Mouse (Mus musculus) cerebellum, adult 2 months (tissue): ENCODE measurements around the gene Ccdc34. TPM values are rescaled to one million over a fixed set of nuclear protein-coding genes. Genes with fewer than 3 reads are reported as not detected.

Experiments used
- DNase-seq, 2 experiments: peaks; one replicate each; pipeline ENCODE4 v3.0.0; 2021
- H3K27ac ChIP-seq: fragments of 200-500 bp; 2 replicates; pipeline ENCODE4 v1.5.1; 2012; ENCODE audit warnings: low read length, control low read depth, inconsistent platforms; ENCODE audit not compliant: insufficient read depth
- H3K27me3 ChIP-seq: fragments of 200-500 bp; 2 replicates; pipeline ENCODE4 v1.6.1; 2012; ENCODE audit warnings: inconsistent platforms, mild to moderate bottlenecking, low read length, moderate library complexity; ENCODE audit not compliant: control insufficient read depth, insufficient read depth
- H3K4me1 ChIP-seq: fragments of 200-500 bp; 2 replicates; pipeline ENCODE4 v1.6.1; 2011; ENCODE audit warnings: low read length; ENCODE audit not compliant: control insufficient read depth, insufficient read depth
- H3K4me3 ChIP-seq: fragments of 200-500 bp; replicated peaks from 2 replicates; pipeline ENCODE3; 2011; ENCODE audit warnings: mild to moderate bottlenecking, low read depth, low read length, control low read depth; ENCODE audit not compliant: insufficient read depth
- CTCF ChIP-seq: fragments of 200-500 bp; IDR thresholded peaks from 2 replicates; pipeline ENCODE4 v1.5.1; 2011; ENCODE audit warnings: low read depth, mild to moderate bottlenecking, control low read depth, low read length, moderate library complexity, borderline replicate concordance; ENCODE audit not compliant: insufficient read depth
- POLR2A ChIP-seq: fragments of 200-500 bp; IDR thresholded peaks from 2 replicates; pipeline ENCODE4 v1.6.1; 2011; ENCODE audit warnings: low read length, control low read depth, borderline replicate concordance; ENCODE audit not compliant: insufficient read depth
- WGBS: fragments of 180-500 bp; shearing (Covaris S2); methylation state at CpG from one replicate; pipeline ENCODE4 v1.1.7; 2018; 5-methylcytosine and 5-hydroxymethylcytosine counted together
- polyA plus RNA-seq: library from polyadenylated mRNA; depleted of rRNA; stranded (reverse); fragments of >200 nt; gene quantifications from 2 replicates; pipeline ENCODE4 v1.2.3, GENCODE M21; 2012; rRNA removed

Ccdc34 gene
- polyA plus RNA-seq, 1 experiment = 12.0 TPM

GRCm38 (mm10) chr2:110215685-110216058, 198.1 kb downstream of the Ccdc34 start:
- Histone ChIP-seq H3K27ac (no peak overlapping the region), H3K27me3 (no peaks in the 10 kb centered on the region), H3K4me1 (no peaks in the 10 kb centered on the region), H3K4me3 (no peak overlapping the region)
- DNase-seq = no peak
- TF ChIP-seq CTCF = no peak
- no peak for TF ChIP-seq POLR2A
- 80% methylated on average over 3 of the region's 3 CpGs for WGBS

- H3K4me3 ChIP-seq = no peak overlapping the region
- no peak for DNase-seq
- no peaks in the 10 kb centered on the region for H3K4me1 ChIP-seq
- H3K27ac ChIP-seq = no peak overlapping the region
- 74% methylated on average over 1 of the region's 1 CpGs for WGBS
- no peak for TF ChIP-seq CTCF
- TF ChIP-seq POLR2A = no peak
- H3K27me3 ChIP-seq = no peaks in the 10 kb centered on the region
Observed at GRCm38 (mm10) chr2:110220492-110220891, 202.9 kb downstream of the Ccdc34 start.

GRCm38 (mm10) chr2:110222793-110223192, 205.2 kb downstream of the Ccdc34 start:
- H3K27ac ChIP-seq = no peak overlapping the region
- H3K4me3 ChIP-seq = no peak overlapping the region
- 44% methylated on average over 2 of the region's 2 CpGs for WGBS
- no peak for DNase-seq
- H3K27me3 ChIP-seq = no peaks in the 10 kb centered on the region
- no peak for TF ChIP-seq CTCF
- TF ChIP-seq POLR2A = no peak
- no peaks in the 10 kb centered on the region for H3K4me1 ChIP-seq

Other genes starting within 250 kb of the Ccdc34 start
- 35.5 and 41.3 TPM in 2 replicates for gene Lin7c, start 127.0 kb upstream of the Ccdc34 start, polyA plus RNA-seq
- gene Lgr4, start 100.2 kb upstream of the Ccdc34 start, polyA plus RNA-seq = 21.6 and 22.3 TPM in 2 replicates